Mouse (Mus musculus) urinary bladder, adult 2 months (tissue): ENCODE data around the gene Eif2s2. TPM values are rescaled to one million over a fixed set of nuclear protein-coding genes. Genes with fewer than 3 reads are reported as not detected.
"Not testable (repeated sequence)": the region's sequence is repeated elsewhere in the genome, so short reads cannot be mapped to it uniquely, and the experiment has no call there.

ENCODE experiments used
- DNase-seq: peaks from one replicate; pipeline ENCODE4 v3.0.0; 2022; ENCODE audit warnings: low spot score
- polyA plus RNA-seq: library from polyadenylated mRNA; depleted of rRNA; stranded (reverse); fragments of >200 nt; gene quantifications from 2 replicates; pipeline ENCODE4 v1.2.3, GENCODE M21; 2012; rRNA removed

Eif2s2 gene
- polyA plus RNA-seq = 52.1 and 58.6 TPM in 2 replicates

DNA sequence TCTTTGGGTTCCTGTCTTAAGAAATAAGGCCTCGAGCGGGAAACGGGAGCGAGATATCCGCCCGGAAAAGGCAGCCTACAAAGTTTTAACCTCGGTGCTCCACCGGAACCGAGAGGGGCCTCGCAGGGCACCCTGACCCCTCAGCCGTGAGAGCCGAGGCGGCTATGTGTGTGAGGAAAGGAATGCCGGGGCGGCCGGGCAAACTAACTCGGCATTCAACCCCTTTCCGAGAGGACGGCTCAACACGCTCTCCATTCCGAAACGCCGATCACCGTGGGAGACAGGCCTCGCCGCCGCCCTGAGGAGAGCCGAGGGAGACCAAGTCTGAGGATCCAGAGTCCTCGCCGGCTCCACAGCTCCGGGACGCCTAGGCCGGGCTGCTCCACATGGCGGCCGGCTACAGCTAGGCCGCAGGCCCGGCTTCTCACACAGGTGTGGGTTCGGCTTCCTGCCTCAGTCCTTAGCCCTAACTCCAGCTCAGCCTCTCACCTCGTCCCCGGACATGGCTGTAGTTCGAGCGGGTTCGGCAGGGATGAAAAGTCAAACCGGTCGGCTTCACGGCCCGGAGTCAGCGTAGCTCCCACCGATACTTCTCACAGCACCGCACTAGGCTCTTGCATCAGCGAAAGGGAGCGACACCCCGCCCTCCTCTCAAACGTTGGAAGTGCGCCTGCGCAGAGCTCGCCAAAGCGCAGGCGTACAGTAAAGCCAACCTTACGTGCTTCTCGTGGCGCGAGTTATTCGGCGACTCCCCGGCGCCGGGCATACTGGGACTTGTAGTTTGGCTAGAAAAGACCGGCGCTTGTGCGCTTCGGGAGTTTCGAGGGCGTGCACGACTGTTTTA is at the start of gene Eif2s2:
Gene Eif2s2, minus strand, starts transcription at position 735 of the 844 bp plus-strand sequence.
- peak; percentile 85 for DNase-seq

DNA sequence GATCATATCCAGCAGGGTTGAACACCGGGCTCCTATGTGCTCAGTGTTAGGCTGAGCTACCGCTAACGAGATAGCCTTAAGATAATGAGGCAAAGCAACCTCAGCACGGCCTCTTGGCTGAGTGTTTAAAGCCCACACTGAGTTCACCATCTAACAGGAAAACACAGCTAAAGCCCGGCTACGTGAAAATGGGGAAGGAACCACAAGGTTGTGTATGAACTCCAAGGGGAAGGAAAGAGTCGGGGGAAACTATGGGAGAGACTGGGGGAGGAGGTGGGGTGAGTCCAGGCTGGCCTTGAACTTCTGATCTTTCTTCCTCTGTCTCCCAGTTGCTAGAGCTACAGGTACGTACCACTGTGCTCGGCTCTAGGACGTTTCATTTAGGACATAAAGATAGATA is 49.2 kb upstream of the Eif2s2 start:
- DNase-seq = no peak

DNA sequence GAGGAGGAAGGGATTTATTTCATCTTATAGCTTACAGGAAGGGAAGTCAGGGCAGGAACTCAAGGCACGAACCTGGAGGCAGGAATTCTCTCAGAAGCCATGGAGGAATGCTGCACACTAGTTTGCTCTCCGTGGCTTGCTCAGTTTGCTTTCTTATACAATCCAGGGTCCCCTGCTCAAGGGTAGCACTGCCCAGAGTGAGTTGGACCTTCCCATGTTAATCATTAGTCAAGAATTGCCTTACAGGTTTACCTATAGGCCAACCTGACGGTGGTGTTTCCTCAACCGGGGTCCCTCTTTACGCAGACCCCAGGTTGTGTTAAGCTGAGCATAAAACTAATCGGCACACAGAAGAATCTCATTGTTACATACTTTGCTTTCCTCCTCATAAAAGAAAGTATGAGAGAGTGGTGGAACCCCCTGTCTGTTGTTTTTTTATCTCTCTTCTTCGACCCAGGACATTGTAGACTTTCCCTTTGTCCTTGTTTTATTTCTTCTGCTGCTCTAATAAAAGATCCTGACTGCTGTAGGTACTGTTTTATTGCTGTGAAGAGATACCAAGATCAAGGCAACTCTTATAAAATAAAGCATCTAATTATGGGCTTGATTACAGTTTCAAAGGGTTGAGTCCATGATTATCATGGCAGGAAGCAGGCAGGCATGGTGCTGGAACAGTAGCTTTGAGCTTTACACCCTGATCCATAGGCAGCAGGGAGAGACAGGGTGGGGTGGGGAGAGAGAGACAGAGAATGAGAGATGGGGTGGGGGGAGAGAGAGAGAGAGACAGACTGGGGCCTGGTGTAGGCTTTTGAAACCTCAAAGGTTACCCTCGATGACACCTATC is 45.0 kb upstream of the Eif2s2 start:
- DNase-seq = no peak

DNA sequence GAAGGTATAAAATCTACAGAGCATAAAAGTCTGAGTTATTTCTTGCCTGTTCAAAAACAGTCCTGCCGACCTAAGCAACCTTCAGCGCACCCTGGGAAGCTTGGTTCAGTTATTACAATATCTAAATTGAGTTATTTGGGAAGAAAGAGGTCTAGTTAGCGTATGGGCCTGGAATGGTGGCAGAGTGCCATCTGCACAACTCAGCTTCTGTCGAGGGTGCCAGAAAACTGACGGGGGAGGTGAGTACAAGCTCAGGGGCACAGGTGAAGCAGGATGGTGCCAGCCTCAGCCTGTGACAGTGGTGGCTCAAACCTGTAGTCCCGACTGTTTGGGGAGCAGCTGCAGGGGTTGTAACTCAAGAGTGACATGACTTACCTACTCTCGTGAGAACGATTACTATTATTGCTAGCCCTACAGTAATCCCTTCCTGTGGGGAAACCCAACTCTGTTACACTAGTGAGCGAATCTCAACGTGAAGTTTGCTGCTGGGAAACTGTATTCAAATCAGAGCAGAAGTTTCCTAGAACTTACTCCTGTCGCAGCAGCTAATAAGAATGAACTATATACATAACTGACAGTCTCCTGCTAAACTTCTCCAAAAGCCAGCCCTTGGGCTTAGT is 43.9 kb upstream of the Eif2s2 start:
- DNase-seq = no peak

DNA sequence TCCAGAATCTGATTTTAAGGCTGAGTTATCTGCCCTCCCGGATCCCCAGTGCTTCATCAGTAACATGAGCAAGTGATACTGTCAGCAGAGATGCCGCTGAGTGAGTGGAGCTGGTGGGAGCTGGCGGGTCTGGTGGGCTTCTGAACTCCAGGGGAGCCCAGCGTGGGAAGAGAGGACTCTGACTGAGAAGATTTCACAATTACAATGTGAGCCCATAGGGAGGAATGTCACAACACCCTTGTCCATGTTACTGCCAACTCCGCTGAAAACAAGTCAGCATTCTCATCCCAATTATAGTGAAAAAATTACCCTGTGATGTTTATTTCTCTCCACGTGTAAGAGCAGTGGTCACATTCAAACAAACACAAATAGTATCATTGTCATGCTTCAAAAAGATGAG is 43.4 kb upstream of the Eif2s2 start:
- DNase-seq = no peak

DNA sequence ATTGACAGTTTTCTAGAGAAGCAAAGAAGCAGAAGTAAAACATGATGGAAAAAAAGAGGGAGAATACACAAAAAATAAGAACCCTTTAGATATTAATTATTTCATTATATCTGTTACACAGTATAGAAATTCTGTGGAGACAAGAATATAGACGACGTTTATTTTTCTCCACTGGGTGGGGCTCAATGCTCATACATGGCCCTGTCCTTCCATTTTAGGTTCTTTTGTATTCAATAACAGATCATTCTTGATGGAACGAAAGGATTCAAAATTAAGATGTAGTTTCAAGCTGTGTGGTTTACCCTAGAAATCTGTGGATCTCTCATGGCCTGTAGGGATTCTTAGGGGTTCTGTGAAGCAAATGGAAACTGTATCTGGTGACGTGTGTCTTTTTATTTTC is 41.1 kb upstream of the Eif2s2 start:
- no peak for DNase-seq

DNA sequence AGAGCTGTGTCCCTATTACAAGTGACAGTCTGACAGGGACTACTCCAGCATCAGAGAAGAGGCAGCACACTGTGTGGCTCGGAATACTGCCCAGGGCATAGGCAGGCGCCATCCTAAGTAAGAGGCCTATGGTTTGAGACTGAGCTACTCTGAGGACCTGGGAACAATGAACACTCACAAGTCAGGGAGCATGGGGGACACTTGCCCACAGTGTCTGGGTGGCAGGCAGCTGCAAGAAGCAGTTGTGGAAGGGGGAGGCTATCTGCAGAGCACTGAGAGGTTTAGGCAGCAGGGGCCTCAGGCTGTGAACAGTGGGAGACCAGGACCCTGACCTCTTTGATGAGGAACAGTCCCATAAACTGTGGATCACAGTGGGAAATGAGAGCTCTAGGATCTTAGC is 35.6 kb upstream of the Eif2s2 start:
- DNase-seq = no peak

DNA sequence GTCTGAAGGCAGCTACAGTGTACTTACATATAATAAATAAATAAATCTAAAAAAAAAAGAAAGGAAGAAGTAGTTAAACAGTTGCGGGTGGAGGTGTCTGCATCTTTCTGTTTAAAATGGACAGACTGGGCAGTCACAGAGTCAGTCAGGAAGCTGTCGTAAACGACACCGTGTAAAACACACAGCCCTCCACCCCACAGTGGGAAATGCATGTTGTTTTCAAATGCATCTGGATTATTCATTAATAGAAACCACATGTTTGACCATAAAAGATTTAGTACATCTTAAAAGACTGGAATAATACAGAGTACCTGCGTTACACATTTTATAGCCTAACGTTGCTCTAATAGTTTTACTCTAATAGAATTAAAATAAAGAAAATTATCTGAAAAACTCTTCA is 34.1 kb upstream of the Eif2s2 start:
- DNase-seq = no peak

DNA sequence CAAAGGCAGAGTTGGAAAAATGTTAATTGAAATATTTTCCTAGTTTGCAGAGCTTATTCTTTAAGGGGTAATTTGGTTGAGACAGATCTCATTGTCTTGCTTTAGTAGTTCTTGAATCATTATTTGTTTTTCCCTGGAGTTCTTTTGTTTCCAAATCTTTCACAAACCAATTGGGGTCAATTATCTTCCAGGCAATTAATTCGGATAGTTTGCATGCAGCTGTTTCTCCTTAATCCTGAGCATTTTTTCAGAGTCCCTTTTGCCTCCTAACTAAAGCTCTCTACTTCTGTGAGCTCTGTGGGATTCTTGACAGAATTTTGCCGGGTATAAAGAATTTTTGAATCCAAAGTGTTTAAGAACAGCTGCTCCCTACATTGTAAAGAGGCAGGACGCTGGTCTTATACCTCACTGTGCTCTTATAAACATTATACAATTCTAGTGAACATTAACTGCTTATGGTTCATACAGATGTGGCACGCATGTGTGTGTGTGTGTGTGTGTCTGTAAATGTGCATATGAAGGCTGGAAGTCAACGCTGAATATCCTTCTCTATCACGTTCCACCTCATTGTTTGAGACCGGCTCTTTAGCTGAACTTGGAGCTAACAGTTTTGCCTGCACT is 32.8 kb upstream of the Eif2s2 start:
- no peak for DNase-seq

DNA sequence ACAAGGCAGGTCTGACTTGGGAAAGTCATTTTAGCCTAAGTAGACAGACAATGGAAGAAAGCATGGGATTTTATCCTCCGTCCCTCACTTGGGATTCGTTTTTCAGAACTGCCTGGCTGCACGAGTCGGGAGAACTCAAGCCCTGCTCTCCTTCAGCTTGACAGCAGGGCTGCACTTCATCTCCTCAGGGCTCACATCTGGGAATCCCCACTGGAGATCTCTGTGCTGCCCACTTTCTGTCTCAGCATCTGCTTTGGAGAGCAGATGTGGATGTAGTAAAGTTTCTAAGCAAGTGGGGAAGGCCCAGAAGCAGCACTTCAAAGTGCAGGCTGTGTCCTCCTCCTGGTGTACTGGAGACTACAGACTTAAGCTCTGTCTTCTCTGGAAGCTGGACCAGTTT is 29.4 kb upstream of the Eif2s2 start:
- DNase-seq = not testable (repeated sequence)

DNA sequence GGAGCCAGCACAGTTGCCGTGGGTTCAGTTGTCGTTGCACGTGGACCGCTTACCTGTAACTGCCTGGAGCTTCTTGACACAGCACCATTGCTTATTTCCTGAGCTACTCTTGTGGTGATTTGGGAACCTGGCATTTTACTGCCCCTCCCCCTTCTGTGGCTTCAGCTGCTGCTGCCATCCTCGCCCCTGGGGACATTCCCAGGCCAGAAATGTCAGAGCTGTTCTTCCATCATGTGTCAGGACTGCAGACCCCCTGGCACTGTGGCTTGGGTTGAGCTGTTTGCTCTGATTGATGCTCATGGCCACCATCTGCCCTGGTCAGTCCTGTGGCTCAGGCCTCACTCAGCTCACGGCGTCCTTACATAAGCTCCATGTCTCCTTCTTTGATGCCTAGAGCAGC is 28.2 kb upstream of the Eif2s2 start:
- no peak for DNase-seq

DNA sequence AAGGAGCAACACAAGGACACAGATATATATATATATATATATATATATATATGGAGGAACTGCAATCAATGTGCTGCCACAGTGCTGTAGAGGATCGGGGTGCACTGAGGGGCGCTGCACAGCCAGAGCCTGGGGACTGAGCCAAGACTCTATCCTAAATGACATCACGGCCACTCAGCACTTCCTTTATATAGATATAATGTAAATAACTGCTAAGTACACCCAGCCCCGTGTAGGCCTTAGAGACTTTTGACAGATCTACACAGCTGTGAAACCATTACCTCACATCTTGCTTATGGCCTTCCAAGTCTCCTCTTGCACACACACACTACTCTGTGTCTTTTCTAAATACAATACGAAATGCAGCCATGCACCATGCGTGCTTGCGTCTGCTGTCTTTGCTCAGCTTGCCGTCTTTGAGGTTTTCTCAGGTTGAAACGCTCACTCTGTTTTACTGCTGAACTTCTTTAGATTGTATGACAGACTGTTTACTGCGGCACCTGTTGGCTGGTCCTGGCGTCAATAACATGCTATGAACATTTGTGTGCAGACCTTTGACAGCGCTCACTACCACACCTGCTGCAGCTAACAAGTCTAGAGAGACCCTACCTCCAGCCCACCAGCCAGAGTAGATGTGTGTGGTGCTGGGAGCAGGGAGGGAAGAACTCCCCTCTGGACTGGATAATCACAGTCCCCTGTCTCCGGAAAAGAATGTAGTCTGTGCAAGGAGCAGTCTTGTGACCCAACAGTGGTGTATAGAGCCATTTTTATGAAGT is 25.3 kb upstream of the Eif2s2 start:
- DNase-seq = no peak

DNA sequence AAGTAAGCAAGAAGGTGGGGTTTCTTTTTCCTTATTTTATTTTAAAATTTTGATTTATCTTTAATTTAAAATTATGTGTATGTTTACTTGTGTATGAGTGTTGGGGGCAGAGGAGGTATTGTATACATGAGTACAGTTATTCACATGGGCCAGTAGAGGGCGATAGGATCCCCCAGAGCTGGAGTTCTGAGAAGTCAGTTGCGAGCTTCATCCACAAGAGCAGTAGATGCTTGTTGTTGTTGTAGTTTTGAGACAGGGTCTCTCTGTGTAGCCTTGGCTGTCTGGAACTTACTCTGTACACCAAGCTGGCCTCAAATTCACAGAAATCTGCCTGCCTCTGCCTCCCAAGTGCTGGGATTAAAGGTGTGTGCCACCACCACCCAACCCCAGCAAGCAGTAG is 23.8 kb upstream of the Eif2s2 start:
- DNase-seq = no peak

DNA sequence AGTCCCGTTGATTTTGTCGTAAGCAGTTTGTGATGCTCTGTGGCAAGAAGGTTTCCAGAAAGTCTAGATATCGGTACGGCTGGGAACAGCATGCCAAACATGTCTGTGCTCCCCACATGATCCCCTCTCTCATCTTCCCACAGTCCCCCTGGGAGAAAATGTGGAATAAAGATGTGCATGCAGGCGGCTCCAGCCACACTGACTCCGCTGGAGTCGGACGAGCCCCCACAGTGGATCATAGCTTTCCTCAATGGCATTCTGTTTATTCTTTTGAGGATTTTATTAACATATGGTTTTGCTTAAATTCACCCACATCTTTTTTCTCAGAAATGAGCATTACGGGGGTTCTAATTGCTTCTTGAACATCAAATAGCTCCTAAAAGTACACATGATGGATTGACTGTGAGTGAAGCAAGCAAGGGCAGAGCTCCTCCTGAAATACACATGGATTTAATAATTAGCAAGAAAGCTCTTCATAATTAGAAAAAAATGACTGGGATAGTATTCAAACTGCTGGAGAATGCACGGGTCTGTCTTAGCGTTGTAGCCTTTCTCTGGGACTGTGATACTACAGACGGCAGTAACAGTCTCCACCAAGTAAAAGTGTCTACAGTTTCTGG is 23.3 kb upstream of the Eif2s2 start:
- DNase-seq = no peak

DNA sequence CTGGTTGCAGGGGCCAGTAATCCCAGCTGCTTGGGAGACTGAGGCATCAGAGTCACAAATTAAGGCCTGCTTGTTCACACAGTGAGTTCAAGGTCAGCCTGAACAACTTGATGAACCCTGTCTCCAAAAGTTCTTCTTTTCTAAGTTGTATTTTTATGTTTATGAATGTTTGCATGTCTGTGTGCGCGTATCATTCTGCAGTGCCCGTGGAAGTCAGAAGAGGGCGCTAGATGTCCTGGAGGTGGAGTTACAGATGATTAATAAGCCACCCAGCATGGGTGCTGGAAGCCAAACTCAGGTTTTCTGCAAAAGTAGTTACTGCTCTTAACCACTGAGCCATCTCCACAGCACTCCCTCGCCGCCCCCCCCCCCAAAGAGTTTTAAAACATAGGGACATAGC is 17.1 kb upstream of the Eif2s2 start:
- DNase-seq = no peak

DNA sequence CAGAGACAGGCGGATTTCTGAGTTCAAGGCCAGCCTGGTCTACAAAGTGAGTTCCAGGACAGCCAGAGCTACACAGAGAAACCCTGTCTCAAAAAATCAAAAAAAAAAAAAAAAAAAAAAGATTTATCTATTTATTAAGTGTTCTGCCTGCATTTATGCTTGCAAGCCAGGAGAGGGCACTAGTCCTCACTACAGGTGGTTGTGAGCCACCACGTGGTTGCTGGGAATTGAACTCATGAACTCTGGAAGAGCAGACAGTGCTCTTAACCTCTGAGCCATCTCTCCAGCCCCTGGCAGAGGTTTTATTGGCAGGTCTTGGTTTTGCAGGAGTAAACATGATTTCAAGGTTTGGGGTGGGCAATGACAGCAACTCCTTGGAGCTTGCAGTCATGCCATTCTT is 15.5 kb upstream of the Eif2s2 start:
- not testable (repeated sequence) for DNase-seq

DNA sequence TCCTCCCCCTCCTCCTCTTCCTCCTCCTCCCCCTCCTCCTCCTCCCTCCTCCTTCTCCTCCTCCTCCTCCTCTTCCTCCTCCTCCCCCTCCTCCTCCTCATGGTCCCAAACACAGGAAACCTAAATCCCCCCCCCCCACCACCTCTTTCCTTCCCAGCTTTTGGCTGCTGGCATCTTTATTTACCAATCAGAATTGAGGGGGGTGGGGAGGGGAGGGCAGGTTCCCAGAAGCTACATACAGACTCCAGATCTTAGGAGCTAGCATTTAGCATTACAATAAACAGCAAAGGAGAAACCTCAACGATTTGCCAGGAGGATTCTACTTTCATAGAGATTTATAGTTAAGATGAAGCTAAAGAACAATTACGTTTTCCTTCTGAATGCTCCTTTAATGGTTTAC is 13.1 kb upstream of the Eif2s2 start:
- DNase-seq = no peak

DNA sequence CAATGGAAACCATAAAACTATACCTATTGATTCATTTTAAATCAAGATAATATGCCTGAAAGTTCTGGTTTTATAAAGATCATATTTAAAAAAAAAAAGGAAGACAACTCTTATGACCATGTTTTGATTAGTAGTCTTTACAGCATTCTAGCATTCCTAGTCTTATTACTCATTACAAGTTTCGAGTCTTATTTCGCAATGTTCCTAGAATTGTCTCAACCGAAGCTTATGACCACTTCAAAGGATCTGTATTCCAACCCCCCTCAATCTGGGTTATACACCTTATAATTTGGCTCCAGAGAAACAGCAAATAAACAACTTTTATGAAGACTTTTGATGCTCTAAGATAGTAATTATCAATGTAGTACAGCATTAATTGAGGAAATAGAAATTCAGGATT is 9.4 kb upstream of the Eif2s2 start:
- no peak for DNase-seq

DNA sequence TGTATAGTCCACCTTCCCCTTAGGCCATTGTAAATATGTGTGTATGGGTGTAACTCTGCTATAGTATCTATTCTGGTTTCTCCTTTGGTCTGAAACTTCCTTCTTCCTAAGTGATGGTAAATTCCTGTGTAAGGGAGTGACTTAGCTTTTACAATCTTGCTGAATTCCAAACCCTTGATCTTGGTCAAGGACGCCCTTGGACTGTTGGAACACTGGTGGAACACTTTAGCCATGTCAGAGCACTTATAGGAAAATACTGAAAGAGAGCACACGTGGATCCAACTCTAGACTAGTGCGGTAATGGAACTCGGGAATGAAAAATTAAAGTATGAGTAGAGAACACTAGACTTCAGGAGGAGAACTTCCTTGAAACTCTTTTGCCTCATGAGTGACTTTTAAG is 6.7 kb upstream of the Eif2s2 start:
- not testable (repeated sequence) for DNase-seq

DNA sequence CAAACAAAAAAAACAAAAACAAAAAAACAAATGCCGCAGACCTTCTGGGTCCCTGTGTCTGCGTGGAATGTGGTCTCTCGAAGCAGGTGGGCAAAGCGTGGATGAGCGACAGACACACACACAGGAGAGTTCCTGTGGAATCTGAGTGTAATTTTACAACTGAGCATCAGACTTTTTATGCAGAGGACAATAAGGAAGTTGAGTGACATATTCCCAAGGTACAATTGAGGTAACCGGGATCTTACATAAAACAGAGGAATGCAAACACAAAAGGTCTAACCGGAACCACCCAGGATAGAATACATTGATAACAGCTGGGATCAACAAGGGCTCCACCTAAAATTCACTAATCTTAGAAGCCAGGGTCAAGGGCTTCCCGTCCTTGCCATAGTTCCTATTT is 6.3 kb upstream of the Eif2s2 start:
- not testable (repeated sequence) for DNase-seq

DNA sequence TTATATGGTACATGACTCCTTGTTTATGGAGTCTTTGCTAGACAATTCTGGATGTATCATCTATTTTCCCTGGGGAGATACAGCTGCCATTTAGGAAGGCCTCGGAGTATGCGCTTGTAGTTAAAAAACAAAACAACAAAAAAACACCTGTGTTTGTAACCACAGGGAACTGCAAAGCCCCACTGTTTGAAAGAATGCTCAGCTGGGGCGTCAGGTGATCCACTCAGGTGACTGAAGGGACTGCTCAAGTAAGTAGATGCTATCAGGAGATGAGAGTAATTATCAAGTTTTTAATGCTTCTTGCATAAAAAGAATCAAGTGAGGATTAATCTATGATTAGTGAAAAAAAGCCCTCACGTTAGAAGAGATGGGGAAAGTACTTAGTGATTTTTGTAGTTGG is 813 bp upstream of the Eif2s2 start:
- DNase-seq = no peak
